In genomic region chr11:77216761-77217130, GRCm38 (mm10) we compare ENCODE assay signal across 8 mouse cellular contexts. TPM values are rescaled to one million over a fixed set of nuclear protein-coding genes. Genes with fewer than 3 reads are reported as not detected.
DNase-seq lines count a peak whose midpoint lies in the region; ATAC-seq and TF ChIP-seq lines count a peak whose summit lies in the region.

No protein-coding gene starts in this region.

- H3K4me1 ChIP-seq in limb, embryonic 10.5 days: peaks cover 22% of the 10 kb centered on the region
- peaks cover 13% of the 10 kb centered on the region; the same call in 1 of the 2 replicates for H3K4me1 ChIP-seq in neural tube, embryonic 12.5 days

- H3K27me3 ChIP-seq in limb, embryonic 10.5 days (ENCODE audit: low read depth, poor library complexity, severe bottlenecking): no peaks in the 10 kb centered on the region
- no peaks in the 10 kb centered on the region for H3K27me3 ChIP-seq in neural tube, embryonic 12.5 days (replicated peaks)

- no peaks in the 10 kb centered on the region for H3K9me3 ChIP-seq in limb, embryonic 10.5 days (replicated peaks)
- H3K9me3 ChIP-seq in neural tube, embryonic 12.5 days: no peaks in the 10 kb centered on the region

- no peaks in the 10 kb centered on the region for H3K36me3 ChIP-seq in limb, embryonic 10.5 days
- no peaks in the 10 kb centered on the region for H3K36me3 ChIP-seq in neural tube, embryonic 12.5 days

- peak overlapping the region; percentile 97 for H3K27ac ChIP-seq in left cerebral cortex, adult 2 months
- H3K27ac ChIP-seq in limb, embryonic 10.5 days: peak overlapping the region; percentile 95
- peak overlapping the region; percentile 92 for H3K27ac ChIP-seq in neural tube, embryonic 12.5 days

- TF ChIP-seq CTCF in left cerebral cortex, adult 2 months (IDR thresholded peaks at IDR 0.05): no peak

- ATAC-seq in activated CD4-positive, CD25-positive, alpha-beta regulatory T cell, adult 4 months: peak; percentile 58
- ATAC-seq in erythroblast, adult 5-6 weeks (replicated peaks; ENCODE audit: low FRiP score, poor library complexity, severe bottlenecking): peak; percentile 54
- ATAC-seq in neural tube, embryonic 12.5 days (ENCODE audit: low FRiP score, low read depth): peak; percentile 64

- WGBS in limb, embryonic 10.5 days: 1% methylated on average over 11 of the region's 11 CpGs
- under 1% methylated on average over 11 of the region's 11 CpGs for WGBS in neural tube, embryonic 12.5 days

- peak overlapping the region; percentile 88 for H3K9ac ChIP-seq in neural tube, embryonic 12.5 days

- peak in 1 of 2 experiments; percentile 33 for DNase-seq in left cerebral cortex, adult 2 months (ENCODE audit: extremely low spot score in 1 of 2, low spot score in 2 of 2)
- no peak for DNase-seq in left cerebral cortex, postnatal 25 days (ENCODE audit: low spot score in 2 of 2)
- DNase-seq in limb, embryonic 10.5 days (ENCODE audit: low spot score): no peak
- no peak for DNase-seq in yolk sac, embryonic 10.5 days (ENCODE audit: low spot score)
- no peak for DNase-seq in MN1 (ENCODE audit: low spot score)

- H3K4me2 ChIP-seq in neural tube, embryonic 12.5 days (replicated peaks): peak overlapping the region; percentile 83

- intact Hi-C loops in left cerebral cortex, adult 2 months (cut with DNase I): loop anchor here (2.0 kb wide), 1 partner anchor 42 kb away; no protein-coding TSS in a partner anchor
- intact Hi-C loops in left cerebral cortex, postnatal 25 days (cut with DNase I): no loop called here

- H3K4me3 ChIP-seq in left cerebral cortex, adult 2 months: peak overlapping the region; percentile 72
- H3K4me3 ChIP-seq in limb, embryonic 10.5 days: peak overlapping the region; percentile 84
- peak overlapping the region; percentile 71 for H3K4me3 ChIP-seq in neural tube, embryonic 12.5 days

RNA-seq across cellular contexts. Expression of gene Ssh2, which starts 0.7 kb away (rescaled TPM):
- total RNA-seq in left cerebral cortex, adult 2 months (2021): 10 to 100 TPM; 31.6 to 35.0 TPM
- 10 to 100 TPM; 34.8 to 37.1 TPM for total RNA-seq in left cerebral cortex, postnatal 25 days (2021)
- 10 to 100 TPM; 70.5 to 71.3 TPM for polyA plus RNA-seq in activated CD4-positive, CD25-positive, alpha-beta regulatory T cell, adult 4 months (2017; shearing (Covaris generic))
- total RNA-seq in erythroblast, adult 5-6 weeks (2015; ENCODE audit: low replicate concordance): 10.8 and 16.7 TPM in 2 replicates
- total RNA-seq in erythroblast, adult 5-6 weeks (2017; ENCODE audit: low replicate concordance): 10.9 and 20.6 TPM in 2 replicates
- polyA plus RNA-seq in limb, embryonic 10.5 days (2016; fragmentation: Nextera tagmentation; extraction: Ambion mirVana): 6.6 and 8.8 TPM in 2 replicates
- 13.8 and 14.3 TPM in 2 replicates for polyA plus RNA-seq in neural tube, embryonic 12.5 days (2016; fragmentation: Nextera tagmentation; extraction: Ambion mirVana)

RNA-seq across cellular contexts. Expression of gene Efcab5, which starts 28.0 kb away (rescaled TPM):
- 1 to 10 TPM; 3.7 to 4.2 TPM for total RNA-seq in left cerebral cortex, adult 2 months (2021)
- total RNA-seq in left cerebral cortex, postnatal 25 days (2021): 1 to 10 TPM; 2.8 to 3.2 TPM
- polyA plus RNA-seq in activated CD4-positive, CD25-positive, alpha-beta regulatory T cell, adult 4 months (2017; shearing (Covaris generic)): under 1 TPM; 0.07 to 0.23 TPM
- total RNA-seq in erythroblast, adult 5-6 weeks (2015; ENCODE audit: low replicate concordance): not detected in 2 replicates
- 1.3 and 1.8 TPM in 2 replicates for total RNA-seq in erythroblast, adult 5-6 weeks (2017; ENCODE audit: low replicate concordance)
- 0.09 and 0.16 TPM in 2 replicates for polyA plus RNA-seq in limb, embryonic 10.5 days (2016; fragmentation: Nextera tagmentation; extraction: Ambion mirVana)
- polyA plus RNA-seq in neural tube, embryonic 12.5 days (2016; fragmentation: Nextera tagmentation; extraction: Ambion mirVana): 0.36 and 0.62 TPM in 2 replicates
